In the genomic region with DNA sequence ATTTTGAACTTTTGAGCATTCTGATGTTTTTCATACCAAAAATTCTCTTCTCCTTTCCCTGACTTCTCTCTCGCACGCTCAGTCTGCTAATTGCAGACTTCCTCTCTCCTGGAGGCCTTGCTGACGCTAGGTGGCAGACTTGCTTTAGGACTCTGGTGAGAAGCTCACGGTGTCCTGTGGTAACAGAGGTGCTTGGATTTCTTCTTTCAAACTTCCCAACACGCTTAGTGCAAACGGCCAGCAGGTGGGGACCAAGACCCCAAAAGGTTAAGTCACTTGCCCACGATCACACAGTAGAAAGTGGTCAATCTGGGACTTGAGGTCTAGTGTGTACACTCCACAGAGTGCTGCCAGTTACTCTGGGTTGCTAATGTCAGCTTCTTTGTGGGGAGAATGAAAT, we compare ENCODE assay signal across 9 mouse cellular contexts. TPM values are rescaled to one million over a fixed set of nuclear protein-coding genes. Genes with fewer than 3 reads are reported as not detected.
DNase-seq lines count a peak whose midpoint lies in the region; ATAC-seq and TF ChIP-seq lines count a peak whose summit lies in the region.
"Had no signal": no experiment of that assay in that cellular context is flagged by ENCODE, and none has a peak within 500 bp of the region (broad histone marks: within the 10 kb centered on the region; RNA-seq: fewer than 3 reads in every experiment).

No protein-coding gene starts in this region.

- no peak overlapping the region for H3K4me3 ChIP-seq in MEL (ENCODE audit: control insufficient read depth in 1 of 2, insufficient read depth in 1 of 2, low read depth in 2 of 2, low read length in 2 of 2)
- H3K4me3 ChIP-seq in intestine, postnatal 0 days (ENCODE audit: low read depth, low read length), result no peak overlapping the region
- no peak overlapping the region for H3K4me3 ChIP-seq in midbrain, embryonic 15.5 days
- no peak overlapping the region for H3K4me3 ChIP-seq in spleen, adult 2 months (ENCODE audit: extremely low read depth, insufficient read depth, insufficient read length)
- H3K4me3 ChIP-seq: heart, embryonic 15.5 days had no signal

- WGBS in intestine, postnatal 0 days, result 13% methylated on average over 7 of the region's 7 CpGs
- 15% methylated on average over 7 of the region's 7 CpGs for WGBS in midbrain, embryonic 15.5 days
- WGBS in spleen, adult 2 months, result 25% methylated on average over 7 of the region's 7 CpGs

- H3K9ac ChIP-seq in MEL (ENCODE audit: control insufficient read depth, low read depth, low read length, poor library complexity, severe bottlenecking), result no peak overlapping the region
- no peak overlapping the region for H3K9ac ChIP-seq in intestine, postnatal 0 days (ENCODE audit: low read depth, low read length)
- H3K9ac ChIP-seq in midbrain, embryonic 15.5 days, result no peak overlapping the region
- H3K9ac ChIP-seq: heart, embryonic 15.5 days had no signal

- peak in 2 of 3 experiments; percentile 29 to 44; a peak in 4 of 6 replicates for TF ChIP-seq CTCF in MEL (IDR thresholded peaks at IDR 0.05 in 2 of 3, conservative IDR thresholded peaks at IDR 0.05 in 1 of 3; ENCODE audit: control insufficient read depth in 1 of 3, insufficient read depth in 1 of 3, low read depth in 2 of 3, low read length in 3 of 3, poor library complexity in 1 of 3, severe bottlenecking in 1 of 3)
- peak; percentile 87 for TF ChIP-seq CTCF in intestine, postnatal 0 days (IDR thresholded peaks at IDR 0.05; ENCODE audit: low read depth)
- TF ChIP-seq CTCF in spleen, adult 2 months (IDR thresholded peaks at IDR 0.05; ENCODE audit: extremely low read depth, insufficient read depth, insufficient read length, insufficient replicate concordance), result peak; percentile 43; the same call in 1 of the 2 replicates

- no peak overlapping the region for H3K27ac ChIP-seq in MEL (ENCODE audit: control insufficient read depth, low read depth, low read length)
- no peak overlapping the region for H3K27ac ChIP-seq in intestine, postnatal 0 days (ENCODE audit: low read depth, low read length)
- H3K27ac ChIP-seq in midbrain, embryonic 15.5 days, result no peak overlapping the region
- H3K27ac ChIP-seq in spleen, adult 2 months (ENCODE audit: insufficient read depth, low read length), result no peak overlapping the region
- H3K27ac ChIP-seq: heart, embryonic 15.5 days had no signal

- H3K79me2 ChIP-seq in MEL (ENCODE audit: control insufficient read depth, insufficient read depth, low read length, poor library complexity), result no peaks in the 10 kb centered on the region

- peak; percentile 43; the same call in 1 of the 2 replicates for ATAC-seq in intestine, postnatal 0 days
- peak; percentile 82 for ATAC-seq in midbrain, embryonic 15.5 days (replicated peaks)

- no peak for TF ChIP-seq POLR2A in MEL (IDR thresholded peaks at IDR 0.05; ENCODE audit: control insufficient read depth in 1 of 2, insufficient read depth in 1 of 2, low read depth in 1 of 2, low read length in 2 of 2, poor library complexity in 1 of 2)
- no peak for TF ChIP-seq POLR2A in spleen, adult 2 months (IDR thresholded peaks at IDR 0.05; ENCODE audit: low read depth, low read length)

- no peaks in the 10 kb centered on the region for H3K27me3 ChIP-seq in MEL (ENCODE audit: control insufficient read depth in 1 of 2, insufficient read depth in 2 of 2, low read length in 2 of 2)
- no peaks in the 10 kb centered on the region for H3K27me3 ChIP-seq in intestine, postnatal 0 days (replicated peaks; ENCODE audit: control insufficient read depth, insufficient read depth, low read length)
- H3K27me3 ChIP-seq in midbrain, embryonic 15.5 days (replicated peaks), result no peaks in the 10 kb centered on the region
- H3K27me3 ChIP-seq in spleen, adult 2 months (ENCODE audit: control insufficient read depth, insufficient read depth, low read length), result no peaks in the 10 kb centered on the region
- H3K27me3 ChIP-seq: heart, embryonic 15.5 days had no signal

- no peak; the same call in 1 of the 2 replicates for TF ChIP-seq RAD21 in MEL (IDR thresholded peaks at IDR 0.05; ENCODE audit: low read depth, low read length)

- TF ChIP-seq EP300 in MEL (IDR thresholded peaks at IDR 0.05; ENCODE audit: low read depth in 1 of 2, low read length in 2 of 2), result no peak

- H3K4me1 ChIP-seq in MEL (ENCODE audit: control insufficient read depth in 1 of 2, insufficient read depth in 2 of 2, low read length in 2 of 2), result no peaks in the 10 kb centered on the region; a peak in 1 of 4 replicates
- no peaks in the 10 kb centered on the region for H3K4me1 ChIP-seq in intestine, postnatal 0 days (replicated peaks; ENCODE audit: control insufficient read depth, insufficient read depth, low read length)
- H3K4me1 ChIP-seq in midbrain, embryonic 15.5 days, result no peaks in the 10 kb centered on the region
- H3K4me1 ChIP-seq in spleen, adult 2 months (ENCODE audit: control insufficient read depth, insufficient read depth, insufficient read length), result no peaks in the 10 kb centered on the region

- intact Hi-C loops in left cerebral cortex, postnatal 36 days (cut with DNase I), result loop anchor here (5.0 kb wide), 1 partner anchor 1076 kb away; no protein-coding TSS in a partner anchor

- no peak overlapping the region for H3K4me2 ChIP-seq in intestine, postnatal 0 days (replicated peaks; ENCODE audit: low read depth)
- no peak overlapping the region for H3K4me2 ChIP-seq in midbrain, embryonic 15.5 days
- H3K4me2 ChIP-seq: heart, embryonic 15.5 days had no signal

- H3K36me3 ChIP-seq in MEL (ENCODE audit: control insufficient read depth in 1 of 2, insufficient read depth in 2 of 2, low read length in 2 of 2), result peaks cover 0 to 23% of the 10 kb centered on the region in 2 experiments; a peak in 2 of 4 replicates
- H3K36me3 ChIP-seq in intestine, postnatal 0 days (ENCODE audit: control insufficient read depth, insufficient read depth), result peaks cover 61% of the 10 kb centered on the region
- H3K36me3 ChIP-seq in midbrain, embryonic 15.5 days (replicated peaks), result peaks cover 3% of the 10 kb centered on the region; the same call in 1 of the 2 replicates
- peaks cover 35% of the 10 kb centered on the region for H3K36me3 ChIP-seq in spleen, adult 2 months (ENCODE audit: control insufficient read depth, insufficient read depth, low read length)

- H3K9me3 ChIP-seq in MEL (replicated peaks; ENCODE audit: insufficient read depth, low read length), result no peaks in the 10 kb centered on the region
- H3K9me3 ChIP-seq in intestine, postnatal 0 days (ENCODE audit: control insufficient read depth), result no peaks in the 10 kb centered on the region
- H3K9me3 ChIP-seq in midbrain, embryonic 15.5 days, result no peaks in the 10 kb centered on the region
- H3K9me3 ChIP-seq: heart, embryonic 15.5 days had no signal

- DNase-seq in MEL (ENCODE audit: low read depth, low spot score) (peak; percentile 30), adipocyte (ENCODE audit: low spot score) (no peak)
- peak; percentile 72 for DNase-seq in brain, embryonic 18.5 days (ENCODE audit: low read depth, low spot score)
- DNase-seq in forelimb bud, embryonic 11.5 days (ENCODE audit: low read depth, low spot score), result peak; percentile 75
- peak; percentile 52 to 60 for DNase-seq in left cerebral cortex, postnatal 36 days (ENCODE audit: low spot score in 2 of 2)
- peak; percentile 4 to 57 for DNase-seq in spleen, adult 2 months (ENCODE audit: low read depth in 1 of 2, low spot score in 2 of 2)

TF ChIP-seq in MEL, 35 proteins besides CTCF, POLR2A, EP300 and RAD21:
- TF ChIP-seq GABPA (IDR thresholded peaks at IDR 0.05; ENCODE audit: low read depth, low read length) (no peak), ETS1 (IDR thresholded peaks at IDR 0.05; ENCODE audit: low read depth, low read length) (no peak), SMC3 (IDR thresholded peaks at IDR 0.05; ENCODE audit: low read depth, low read length) (peak; percentile 35), MEF2A (IDR thresholded peaks at IDR 0.05; ENCODE audit: extremely low read depth, insufficient replicate concordance, low read depth, low read length, poor library complexity, severe bottlenecking) (no peak)

RNA-seq across cellular contexts. Expression of a gene that starts 13.9 kb away (rescaled TPM):
- total RNA-seq in MEL (2012; rRNA removed), result 16.5 and 18.1 TPM in 2 replicates
- polyA plus RNA-seq in MEL (2012; ENCODE audit: insufficient read depth in 1 of 2, insufficient read length in 2 of 2, low read depth in 1 of 2, low replicate concordance in 2 of 2, missing spikeins in 1 of 2), result 10 to 100 TPM in 1 of 2 experiments, not detected in 1; 12.0 TPM
- 9.3 and 9.9 TPM in 2 replicates for polyA plus RNA-seq in intestine, postnatal 0 days (2015; fragmentation: Nextera tagmentation; extraction: Ambion mirVana)
- 10 to 100 TPM; 11.2 to 12.7 TPM for total RNA-seq in left cerebral cortex, postnatal 36 days (2021)
- 19.7 and 20.1 TPM in 2 replicates for polyA plus RNA-seq in midbrain, embryonic 15.5 days (2015; fragmentation: Nextera tagmentation; extraction: Ambion mirVana)
- polyA plus RNA-seq in spleen, adult 2 months (2012; rRNA removed), result 3.3 and 3.7 TPM in 2 replicates

RNA-seq across cellular contexts. Expression of a gene that starts 32.8 kb away (rescaled TPM):
- total RNA-seq in MEL (2012; rRNA removed), result 20.0 and 24.5 TPM in 2 replicates
- polyA plus RNA-seq in MEL (2012; ENCODE audit: insufficient read depth in 1 of 2, insufficient read length in 2 of 2, low read depth in 1 of 2, low replicate concordance in 2 of 2, missing spikeins in 1 of 2), result 10 to 100 TPM; 21.8 to 70.7 TPM
- polyA plus RNA-seq in intestine, postnatal 0 days (2015; fragmentation: Nextera tagmentation; extraction: Ambion mirVana), result 38.9 and 42.7 TPM in 2 replicates
- 100 to 1,000 TPM; 181 to 189 TPM for total RNA-seq in left cerebral cortex, postnatal 36 days (2021)
- 96.0 and 98.1 TPM in 2 replicates for polyA plus RNA-seq in midbrain, embryonic 15.5 days (2015; fragmentation: Nextera tagmentation; extraction: Ambion mirVana)
- polyA plus RNA-seq in spleen, adult 2 months (2012; rRNA removed), result 7.6 and 8.3 TPM in 2 replicates

Comparison
In these comparisons a context has a peak if more than half of its experiments do, and no peak if none do; other contexts are left out.
1. CTCF ChIP-seq: peak in every context shown above with its lines; median percentile 87 in intestine, postnatal 0 days; 43 in spleen, adult 2 months; 36 in MEL.